Mouse (Mus musculus) adrenal gland, postnatal 10 days (tissue): ENCODE results near the gene Tctn1. TPM values are rescaled to one million over a fixed set of nuclear protein-coding genes. Genes with fewer than 3 reads are reported as not detected.
A peak's percentile ranks its signal among the peaks of the same experiment; 100 is the strongest.
"Not testable (repeated sequence)": the region's sequence is repeated elsewhere in the genome, so short reads cannot be mapped to it uniquely, and the experiment has no call there.

Experiments
- DNase-seq: peaks from one replicate; pipeline ENCODE4 v3.0.0; 2021; ENCODE audit warnings: mixed read lengths
- total RNA-seq, 2 experiments: library from RNA; stranded (reverse); gene quantifications; 2 replicates each; pipeline ENCODE4 v1.2.3; 2021

The Tctn1 gene
- total RNA-seq, 2 experiments from 2014 or later, result 11.1 to 13.5 TPM

DNA sequence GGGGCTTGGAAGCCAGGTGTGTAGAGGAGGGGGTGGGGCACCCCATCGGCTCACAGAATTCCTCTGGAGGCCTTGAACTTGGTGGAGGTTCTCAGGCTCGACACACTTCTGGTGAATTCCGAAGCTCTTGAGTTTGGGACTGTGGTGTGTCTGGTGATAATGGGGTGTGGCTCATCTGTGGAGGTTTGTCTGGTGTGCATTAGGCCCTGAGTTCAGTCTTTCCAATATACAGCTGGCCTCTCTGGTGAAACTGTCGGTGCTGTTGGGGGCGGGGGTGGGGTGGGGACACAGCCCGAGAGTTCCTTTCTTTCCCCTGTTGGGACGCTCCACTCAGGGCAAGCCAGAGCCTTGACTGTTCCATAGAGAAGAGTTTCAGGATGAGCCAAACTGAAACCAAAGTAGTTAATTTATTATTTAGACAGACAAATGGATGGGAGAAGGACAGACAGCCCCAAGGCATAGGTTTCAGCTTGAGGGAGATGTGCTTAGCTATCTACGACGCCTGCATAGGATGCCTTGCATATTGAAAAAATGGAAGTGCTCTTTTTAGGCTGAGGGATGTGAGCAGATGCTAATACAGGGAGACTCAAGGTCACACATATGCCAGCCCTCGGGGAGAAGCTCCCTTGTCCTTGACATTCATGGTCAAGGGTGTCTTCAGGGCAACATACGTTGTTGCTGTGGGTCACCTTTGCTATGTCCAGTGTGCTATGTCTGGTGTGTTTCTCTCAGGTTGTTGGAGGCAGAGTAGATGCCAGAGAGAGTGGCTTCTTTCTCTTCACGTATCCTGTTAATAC lies 46.0 kb downstream of the Tctn1 start:
- no peak for DNase-seq

DNA sequence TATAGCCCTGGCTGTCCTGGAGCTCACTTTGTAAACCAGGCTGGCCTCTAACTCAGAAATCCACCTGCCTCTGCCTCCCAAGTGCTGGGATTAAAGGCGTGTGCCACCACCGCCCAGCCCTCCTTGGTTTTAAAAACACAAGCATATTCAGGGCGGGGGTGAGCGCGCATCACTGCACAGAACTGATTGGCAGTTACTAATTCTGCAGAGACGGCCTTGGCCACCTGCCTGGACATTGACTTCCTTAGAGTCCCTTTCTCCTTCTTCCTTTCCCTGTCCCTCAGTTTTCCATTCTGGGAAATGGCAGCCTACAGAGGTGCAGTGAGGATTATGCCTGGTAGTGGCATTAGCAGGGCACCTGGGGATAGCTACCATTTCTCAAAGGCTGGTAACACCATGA lies 46.6 kb downstream of the Tctn1 start:
- no peak for DNase-seq

GRCm38 (mm10) chr5:122213861-122214260 lies 50.4 kb downstream of the Tctn1 start:
- no peak for DNase-seq

- not testable (repeated sequence) for DNase-seq
These were observed 51.4 kb downstream of the Tctn1 start for GRCm38 (mm10) chr5:122212820-122213219.

GRCm38 (mm10) chr5:122212125-122212524 lies 52.1 kb downstream of the Tctn1 start:
- no peak for DNase-seq

DNA sequence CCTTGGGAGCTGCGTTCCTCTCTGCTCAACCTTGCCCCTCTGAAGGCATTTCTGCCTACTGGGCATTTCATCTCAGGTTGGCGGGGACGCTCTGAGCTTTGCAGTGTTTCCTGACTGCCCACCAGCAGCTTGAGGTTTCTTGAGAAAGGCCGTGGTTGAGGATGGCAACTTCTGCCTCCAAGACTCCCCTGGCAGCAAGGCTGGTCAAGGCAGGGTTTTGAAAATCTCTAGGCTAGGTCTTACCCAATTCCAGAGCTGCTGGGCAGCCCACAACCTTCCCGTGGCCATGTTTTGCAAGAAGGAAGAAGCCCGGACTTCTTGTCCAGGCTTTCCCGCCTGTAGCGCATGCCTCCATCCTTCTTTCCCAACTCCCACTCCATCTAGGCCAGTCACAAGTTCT lies 53.4 kb downstream of the Tctn1 start:
- DNase-seq, result no peak

DNA sequence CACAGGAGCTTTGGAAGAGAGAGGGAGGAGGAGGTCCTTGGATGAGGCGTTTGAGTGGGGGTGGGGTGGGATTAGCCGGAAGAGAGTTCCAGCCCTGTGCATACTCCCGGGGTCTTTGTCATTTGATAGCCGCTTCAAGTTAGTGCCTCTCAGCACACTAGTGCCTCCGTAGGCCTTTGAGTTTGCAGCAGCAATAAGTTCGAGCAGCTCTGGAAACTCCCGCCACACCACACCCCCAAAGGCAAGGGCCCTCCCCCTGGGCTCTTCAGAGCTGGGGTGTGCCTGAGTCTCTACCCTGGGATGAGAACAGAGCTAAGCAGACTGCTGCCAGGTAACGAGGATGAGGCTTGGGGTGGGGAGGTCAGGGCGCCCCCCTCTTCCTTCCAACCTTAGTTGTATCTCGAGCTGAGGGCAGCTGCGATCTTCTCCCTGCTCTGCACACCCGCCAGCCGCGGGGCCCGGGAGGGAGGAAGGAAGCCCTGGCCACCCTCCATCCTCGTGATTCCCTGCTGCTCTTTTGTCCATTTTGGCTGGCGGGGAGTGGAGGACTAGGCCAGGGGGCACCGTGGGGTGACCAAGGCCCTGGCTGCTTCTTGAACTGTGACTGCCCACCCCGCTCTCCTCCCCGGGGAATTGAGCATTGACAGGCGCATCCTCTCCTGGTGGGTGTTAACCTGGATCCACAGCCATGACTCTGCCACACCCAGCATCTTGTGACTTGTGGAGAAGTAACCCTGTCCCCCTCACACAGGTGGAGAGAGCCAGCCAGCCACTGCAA lies 54.5 kb downstream of the Tctn1 start:
- peak; percentile 50 for DNase-seq

- DNase-seq, result no peak
These were observed 55.4 kb downstream of the Tctn1 start for GRCm38 (mm10) chr5:122208909-122209308.

GRCm38 (mm10) chr5:122206475-122206874 lies 57.8 kb downstream of the Tctn1 start, which contains the start of gene Hvcn1:
TSS of gene Hvcn1 (plus strand) at chr5:122206804.
- DNase-seq, result no peak

GRCm38 (mm10) chr5:122204180-122204579 lies 60.1 kb downstream of the Tctn1 start:
- DNase-seq, result no peak

DNA sequence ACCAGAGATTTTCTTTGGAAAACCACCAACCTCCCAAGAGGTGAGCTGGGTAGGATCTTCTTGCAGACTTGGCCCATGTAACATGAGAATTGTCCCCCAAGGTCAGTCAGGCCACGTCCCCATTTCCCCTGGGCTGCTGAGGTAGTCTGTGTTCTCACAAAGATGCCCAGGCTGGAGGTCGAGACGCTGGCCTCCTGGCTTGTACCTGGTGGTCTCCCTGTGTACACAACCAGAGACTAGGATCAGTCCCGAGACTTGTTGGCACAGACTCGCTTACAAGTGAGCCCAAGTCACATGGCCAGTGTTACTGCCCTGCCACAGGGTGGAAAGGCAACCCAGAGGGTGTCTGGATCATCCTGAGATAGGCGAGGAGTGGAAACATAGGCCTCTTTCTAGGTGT lies 62.4 kb downstream of the Tctn1 start:
- DNase-seq, result no peak

DNA sequence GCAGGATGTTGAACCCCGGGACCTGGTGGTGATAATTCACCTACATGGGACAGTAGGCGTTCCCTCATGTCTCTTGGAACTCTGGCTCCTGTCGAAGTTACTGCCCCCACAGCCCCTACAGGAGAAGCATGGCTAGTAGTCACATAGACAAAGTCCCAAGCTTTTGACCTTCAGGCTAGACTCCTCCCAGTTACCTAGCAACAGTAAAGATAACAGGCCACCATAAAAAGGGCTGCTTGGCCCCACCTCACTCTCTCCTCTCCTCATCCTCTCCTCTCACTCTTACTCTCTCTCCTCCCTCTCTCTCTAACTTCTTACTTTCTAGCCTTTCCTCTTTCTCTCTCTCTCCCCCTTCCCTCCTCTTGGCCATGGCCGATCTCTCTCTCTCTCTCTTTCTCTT lies 63.4 kb downstream of the Tctn1 start:
- no peak for DNase-seq

GRCm38 (mm10) chr5:122192347-122192746 lies 71.9 kb downstream of the Tctn1 start:
- DNase-seq, result no peak

DNA sequence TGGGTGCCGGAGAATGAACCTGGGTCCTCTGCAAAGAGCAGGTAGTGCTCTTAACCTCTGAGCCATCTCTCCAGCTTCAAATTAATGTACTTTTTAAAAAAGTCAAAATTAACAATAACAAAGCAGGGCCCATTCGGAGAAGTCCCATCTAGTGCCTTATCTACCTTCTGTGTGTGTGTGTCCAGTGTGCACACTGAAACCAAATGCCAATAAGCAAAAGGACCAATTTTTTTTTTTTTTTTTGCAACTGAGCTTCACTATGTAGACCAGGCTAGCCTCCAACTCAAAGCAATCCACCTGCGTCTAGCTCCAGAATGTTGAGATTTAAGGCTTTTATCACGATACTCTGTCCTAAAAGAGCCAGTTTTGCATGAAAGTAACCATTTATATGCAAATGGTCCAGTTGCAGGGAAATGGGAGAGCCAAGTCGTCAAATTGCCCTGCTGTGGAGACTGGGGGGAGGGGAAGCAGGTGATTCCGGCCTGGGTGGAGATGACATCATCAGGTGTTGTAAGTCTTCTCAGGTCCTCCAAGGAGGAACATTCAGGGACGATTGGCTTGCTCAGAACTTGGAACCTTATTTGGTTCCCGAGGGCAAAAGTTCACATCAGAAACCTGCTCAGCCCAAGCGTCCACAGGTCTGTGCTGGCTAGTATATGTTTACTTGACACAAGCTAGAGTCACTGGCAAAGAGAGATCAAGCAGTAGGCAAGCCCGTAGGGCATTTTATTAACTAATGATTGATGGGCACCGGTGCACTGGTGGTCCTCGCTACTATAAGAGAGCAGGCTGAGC lies 72.8 kb downstream of the Tctn1 start:
- no peak for DNase-seq

DNA sequence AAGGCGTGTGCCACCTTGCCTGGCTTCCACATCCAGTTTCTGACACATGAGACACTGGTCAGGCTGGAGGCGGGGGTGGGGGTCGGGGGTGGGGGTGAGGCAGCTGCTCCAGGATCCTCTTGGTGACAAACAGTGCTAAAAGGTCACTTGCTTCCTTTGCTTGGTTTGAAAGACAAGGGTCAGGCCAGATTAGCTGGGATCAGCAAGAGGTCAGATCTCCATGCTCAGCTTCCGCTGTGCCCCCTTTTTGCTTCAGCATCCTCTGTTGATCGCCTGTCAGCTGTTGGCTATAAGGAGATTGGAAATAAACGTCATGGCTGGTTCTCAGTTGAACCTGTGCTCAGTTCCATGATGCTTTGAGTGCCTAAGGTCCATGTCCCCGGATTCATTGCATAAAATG lies 73.8 kb downstream of the Tctn1 start:
- DNase-seq, result no peak

GRCm38 (mm10) chr5:122189115-122189514 lies 75.1 kb downstream of the Tctn1 start:
- DNase-seq, result no peak

Other genes with a start within 250 kb of the Tctn1 start
- 10 to 100 TPM; 23.5 to 25.1 TPM for gene Cux2, start 214.4 kb downstream of the Tctn1 start, total RNA-seq
- 100 to 1,000 TPM in 1 of 2 experiments, 10 to 100 TPM in 1; 25.5 to 182 TPM for gene Myl2, start 163.5 kb downstream of the Tctn1 start, total RNA-seq
- not detected for gene Ccdc63, start 123.6 kb downstream of the Tctn1 start, total RNA-seq
- 100 to 1,000 TPM; 149 to 173 TPM for gene Ppp1cc, start 106.2 kb downstream of the Tctn1 start, total RNA-seq
- gene Hvcn1, start 57.7 kb downstream of the Tctn1 start, total RNA-seq, result 1 to 10 TPM; 5.8 to 6.6 TPM
- gene Pptc7, start 19.9 kb upstream of the Tctn1 start, total RNA-seq, result 10 to 100 TPM; 36.7 to 49.2 TPM
- gene Rad9b, start 89.8 kb upstream of the Tctn1 start, total RNA-seq, result 1 to 10 TPM; 4.6 to 4.8 TPM
- gene Vps29, start 89.9 kb upstream of the Tctn1 start, total RNA-seq, result 100 to 1,000 TPM; 121 to 131 TPM
- gene Gpn3, start 107.4 kb upstream of the Tctn1 start, total RNA-seq, result 10 to 100 TPM; 27.2 to 33.8 TPM
- gene Fam216a, start 107.9 kb upstream of the Tctn1 start, total RNA-seq, result 10 to 100 TPM; 30.3 to 32.7 TPM
- 100 to 1,000 TPM; 164 to 207 TPM for gene Arpc3, start 127.4 kb upstream of the Tctn1 start, total RNA-seq
- 10 to 100 TPM; 46.8 to 50.1 TPM for gene Anapc7, start 157.2 kb upstream of the Tctn1 start, total RNA-seq
- 100 to 1,000 TPM; 202 to 226 TPM for gene Atp2a2, start 237.8 kb upstream of the Tctn1 start, total RNA-seq